Mouse (Mus musculus): ENCODE data around the gene Slc12a1.

The Slc12a1 gene

DNA sequence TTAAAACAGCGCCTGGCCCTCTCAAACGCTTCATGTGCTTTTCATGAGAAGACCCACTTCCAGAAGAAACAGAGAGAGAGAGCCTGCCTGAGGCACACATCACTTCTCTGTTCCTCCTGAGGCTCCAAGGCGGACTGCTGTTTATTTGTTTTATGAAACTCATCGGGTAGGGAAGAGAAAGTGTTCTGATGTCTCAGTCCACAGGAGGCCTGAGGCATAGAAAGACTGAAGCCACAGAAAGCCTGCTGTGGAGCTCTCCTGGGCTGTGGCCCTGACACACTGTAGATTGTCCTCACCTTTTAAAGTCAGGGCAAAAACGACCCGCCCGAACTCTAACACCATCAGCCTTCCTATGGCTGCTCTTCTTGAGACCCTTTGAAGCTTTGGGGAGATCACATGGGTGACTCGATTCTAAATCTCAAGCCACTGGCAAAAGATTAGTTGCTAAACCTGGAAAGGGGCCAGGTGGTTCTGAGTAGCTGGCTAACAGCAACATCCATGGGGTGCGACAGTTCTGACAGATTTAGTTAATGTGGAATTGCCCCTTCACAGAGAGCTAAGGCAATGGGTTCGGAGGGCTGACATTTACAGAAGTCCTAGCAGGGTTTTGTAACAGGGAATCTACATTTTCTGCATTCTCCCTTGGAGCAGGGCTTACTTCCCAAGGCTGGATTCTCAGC lies 59.7 kb downstream of the Slc12a1 start:
- DNase-seq = no peak

DNA sequence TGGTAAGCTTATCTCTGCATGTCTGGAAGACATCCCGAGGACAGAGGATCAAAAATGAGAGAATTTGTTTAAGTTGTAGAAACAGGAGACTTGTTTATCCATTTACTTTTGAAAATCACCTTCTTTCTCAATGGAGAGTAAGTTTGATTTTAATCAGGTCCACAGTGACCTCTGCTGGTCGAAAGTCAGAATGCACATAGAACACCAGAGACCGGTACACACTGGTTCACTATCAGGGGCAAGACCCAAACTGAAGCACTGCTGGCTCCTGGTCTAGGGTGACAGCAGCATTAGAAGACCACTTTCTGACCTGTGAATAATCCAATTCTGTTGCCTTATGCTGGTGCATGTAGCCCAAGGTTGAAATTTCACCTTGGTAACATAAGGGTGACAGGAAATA lies 62.3 kb downstream of the Slc12a1 start:
- DNase-seq = peak; percentile 56

DNA sequence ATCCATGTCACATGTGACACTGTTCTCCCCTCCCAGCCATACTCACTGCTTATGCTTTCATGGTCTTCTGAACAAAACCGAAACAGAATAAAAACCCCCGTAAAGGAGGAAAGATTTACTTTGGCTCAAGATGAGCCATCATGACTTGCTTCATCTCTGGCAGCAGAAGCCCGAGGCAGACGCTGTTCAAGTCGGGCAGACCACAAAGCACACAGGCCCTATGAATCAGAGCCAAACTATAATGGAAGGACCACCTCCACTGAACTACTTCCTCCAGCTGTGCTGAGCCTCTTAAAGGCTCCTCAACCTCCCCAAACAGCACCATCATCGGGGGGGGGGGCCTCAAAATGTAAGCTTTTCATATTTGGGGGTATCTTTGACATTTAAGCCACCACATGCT lies 65.0 kb downstream of the Slc12a1 start:
- DNase-seq = no peak

DNA sequence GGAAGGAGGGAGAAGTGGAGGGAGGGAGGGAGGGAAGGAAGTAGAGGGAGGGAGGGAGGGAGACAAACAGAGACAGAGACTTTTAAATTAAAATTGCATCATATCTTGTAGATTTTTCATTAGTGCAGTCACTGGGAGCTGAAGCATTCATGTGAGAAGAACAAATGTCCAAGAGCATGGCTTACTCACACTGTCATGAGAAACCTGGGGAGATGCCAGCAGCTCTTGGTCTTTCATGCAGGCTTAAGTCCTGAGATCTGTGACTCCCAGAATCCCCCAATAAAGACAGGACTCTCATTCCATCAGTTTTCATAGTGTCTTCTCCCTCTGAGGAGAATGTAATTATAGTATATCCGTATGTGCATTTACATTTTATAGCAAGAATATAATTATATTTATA lies 66.3 kb downstream of the Slc12a1 start:
- DNase-seq = no peak

DNA sequence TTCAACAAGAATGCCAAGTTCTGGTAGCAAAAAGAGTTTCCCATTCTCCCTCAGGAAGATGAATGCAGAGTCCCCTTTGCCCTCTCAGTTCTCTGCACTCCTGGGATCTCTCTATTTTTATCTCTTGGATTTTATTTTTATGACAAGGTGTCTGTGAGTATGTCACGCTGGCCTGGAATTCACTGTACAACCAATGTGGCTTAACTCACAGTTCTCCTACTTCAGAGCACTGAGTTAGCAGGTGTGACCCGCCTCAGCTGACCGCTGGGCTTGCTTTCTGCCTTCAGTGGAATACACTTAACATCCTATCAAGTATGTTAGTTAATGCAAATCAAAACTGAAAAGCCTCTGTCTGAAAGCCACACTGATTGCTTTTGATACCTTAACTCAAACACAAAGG lies 67.0 kb downstream of the Slc12a1 start:
- no peak for DNase-seq

DNA sequence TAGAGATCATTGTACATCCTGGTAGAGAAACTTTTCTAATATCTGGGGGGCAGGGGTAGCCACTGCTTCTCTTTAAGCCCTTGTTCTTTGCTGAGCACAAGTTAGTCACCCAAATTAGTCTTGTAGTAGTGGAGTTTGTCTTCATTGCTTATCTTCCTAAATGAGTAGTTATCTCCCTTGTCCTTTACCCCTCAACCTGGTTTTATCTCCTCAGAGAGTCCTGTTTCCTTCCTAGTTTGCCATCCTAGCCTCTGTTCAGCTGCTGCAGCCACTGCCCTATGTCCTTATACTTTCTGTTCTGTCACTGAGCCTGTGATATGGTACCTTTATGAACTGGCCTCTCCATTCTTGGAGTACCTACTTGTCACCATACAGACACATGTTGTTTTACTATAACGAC lies 69.4 kb downstream of the Slc12a1 start:
- no peak for DNase-seq

DNA sequence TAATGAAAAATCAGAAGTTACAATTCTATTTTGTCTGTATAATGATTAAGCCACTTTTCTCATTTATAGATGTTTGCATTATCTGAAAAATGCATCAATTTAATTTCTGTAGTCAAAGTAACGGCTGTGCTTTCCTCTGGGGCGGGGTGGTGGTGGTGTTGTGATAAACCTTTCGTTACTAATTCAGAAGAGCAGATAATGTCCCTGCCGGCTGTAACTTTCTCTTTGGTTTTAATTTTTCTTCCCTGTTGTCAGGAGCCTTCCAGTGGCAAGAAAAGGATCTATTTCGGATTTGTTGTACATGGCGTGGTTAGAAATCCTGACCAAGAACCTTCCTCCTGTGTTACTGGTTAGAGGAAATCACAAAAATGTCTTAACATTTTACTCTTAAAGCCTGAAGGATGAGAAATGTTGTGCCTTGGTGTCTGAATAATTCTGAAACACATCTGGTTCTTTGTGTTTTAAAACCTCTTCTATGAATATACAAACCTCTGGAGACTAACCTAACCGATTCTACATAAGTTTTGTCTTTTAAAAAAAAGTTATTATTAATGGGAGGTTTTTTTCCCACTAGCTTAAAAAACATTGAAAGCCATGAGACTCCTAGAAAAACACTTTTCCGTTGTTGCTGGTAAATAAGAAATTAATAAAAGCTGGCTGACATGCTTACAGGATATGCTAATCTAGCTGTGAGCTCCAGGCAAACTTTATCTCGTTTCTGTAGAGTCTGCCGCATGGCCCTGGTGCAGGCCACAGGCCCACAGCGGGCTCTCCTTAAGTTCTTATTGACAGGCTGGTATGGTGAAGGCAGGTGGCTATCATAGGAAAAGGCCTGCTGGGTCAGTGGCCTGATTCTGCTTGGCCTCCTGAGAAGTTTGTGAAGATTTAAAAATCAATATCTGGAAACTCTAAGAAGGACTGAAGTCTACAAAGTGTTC lies 76.4 kb downstream of the Slc12a1 start:
- DNase-seq = no peak

DNA sequence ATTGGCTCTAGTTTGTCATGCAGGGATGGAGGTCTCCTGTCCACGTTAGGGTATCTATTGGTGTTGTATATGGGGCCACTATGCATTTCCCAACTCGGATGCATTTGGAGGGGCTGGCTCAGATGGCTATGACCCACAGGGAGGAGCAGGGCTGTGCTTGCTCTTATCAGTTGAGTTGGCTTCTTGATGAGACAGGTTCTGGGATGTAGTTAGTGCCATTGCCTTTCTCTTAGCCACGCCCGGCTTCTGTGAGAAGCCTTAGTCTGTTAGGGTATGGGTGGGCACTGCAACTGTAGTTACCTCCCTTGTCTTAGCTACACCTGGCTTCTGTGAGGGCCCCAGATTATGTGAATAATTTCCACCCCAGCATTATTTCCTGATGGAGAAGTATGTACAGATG lies 79.9 kb downstream of the Slc12a1 start:
- DNase-seq = no peak

DNA sequence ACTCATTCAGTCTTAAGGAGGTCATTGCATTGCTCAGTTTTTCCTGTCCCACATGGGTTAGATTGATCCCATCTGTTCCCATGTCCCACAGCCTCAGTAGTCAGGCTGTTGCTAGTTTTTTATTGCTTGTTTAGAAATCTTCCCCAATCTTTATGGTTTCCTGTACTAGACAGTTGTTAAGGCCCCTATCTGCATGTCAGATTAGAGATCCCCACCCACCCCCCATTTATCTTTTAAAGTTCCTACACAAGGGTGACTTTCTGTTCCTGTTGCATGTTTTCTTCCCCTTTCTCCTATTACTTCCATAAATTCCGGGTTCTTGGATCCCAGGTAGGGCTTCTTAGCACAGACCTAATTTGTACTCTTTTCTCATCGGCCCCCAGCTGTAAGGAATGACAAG lies 81.2 kb downstream of the Slc12a1 start:
- DNase-seq = no peak

DNA sequence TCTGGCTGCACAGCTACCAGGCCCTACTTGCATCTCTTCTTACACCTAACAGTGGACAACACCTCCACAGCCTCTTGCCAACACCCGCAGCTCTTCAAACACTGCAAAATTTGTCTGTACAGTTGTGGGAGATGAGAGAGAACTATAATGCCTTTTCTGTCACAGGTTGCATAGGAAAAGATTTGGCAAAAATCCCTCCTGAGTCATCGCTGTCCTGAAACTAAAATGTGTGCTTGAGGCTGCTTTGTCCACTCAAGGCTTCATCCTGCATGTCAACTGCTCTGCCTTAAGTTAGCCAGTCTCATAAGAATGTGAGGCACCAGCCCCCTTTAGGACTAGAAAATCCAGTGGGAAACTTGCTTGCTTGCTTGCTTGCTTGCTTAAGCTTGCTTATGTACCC lies 81.7 kb downstream of the Slc12a1 start:
- no peak for DNase-seq

DNA sequence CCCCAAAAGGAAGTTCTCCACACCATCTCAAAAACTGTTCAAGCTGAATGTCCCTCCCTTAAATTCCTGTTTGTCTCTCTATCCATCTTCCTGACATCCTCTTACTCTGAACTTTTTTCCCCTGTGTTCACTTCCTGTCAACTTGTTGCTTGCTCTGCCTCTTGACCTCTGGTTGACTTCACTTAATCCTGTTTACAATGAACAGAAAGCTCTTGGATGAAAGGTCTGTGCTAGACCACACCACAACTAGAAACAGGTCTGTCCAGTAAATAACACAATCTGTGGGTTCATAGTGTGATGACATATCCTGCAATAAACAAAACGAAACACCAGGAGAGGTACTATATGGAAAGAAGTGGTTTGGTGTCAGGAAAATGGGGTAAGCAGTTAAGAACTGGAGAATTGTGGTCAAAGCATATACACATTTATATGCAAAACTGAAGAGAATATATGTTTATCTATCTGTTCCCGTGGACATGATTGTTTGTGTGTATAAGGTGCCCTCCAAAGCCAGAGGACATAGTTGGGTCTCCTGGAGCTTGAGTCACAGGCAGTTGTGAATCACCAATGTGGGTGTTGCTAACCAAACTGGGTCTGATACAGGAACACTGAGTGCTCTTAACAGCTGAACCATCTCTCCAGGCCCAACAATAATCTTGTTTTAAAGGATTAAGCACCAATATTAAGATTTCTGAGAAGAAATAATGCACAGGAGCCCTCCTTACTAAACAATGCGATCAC lies 93.4 kb downstream of the Slc12a1 start:
- DNase-seq = no peak

DNA sequence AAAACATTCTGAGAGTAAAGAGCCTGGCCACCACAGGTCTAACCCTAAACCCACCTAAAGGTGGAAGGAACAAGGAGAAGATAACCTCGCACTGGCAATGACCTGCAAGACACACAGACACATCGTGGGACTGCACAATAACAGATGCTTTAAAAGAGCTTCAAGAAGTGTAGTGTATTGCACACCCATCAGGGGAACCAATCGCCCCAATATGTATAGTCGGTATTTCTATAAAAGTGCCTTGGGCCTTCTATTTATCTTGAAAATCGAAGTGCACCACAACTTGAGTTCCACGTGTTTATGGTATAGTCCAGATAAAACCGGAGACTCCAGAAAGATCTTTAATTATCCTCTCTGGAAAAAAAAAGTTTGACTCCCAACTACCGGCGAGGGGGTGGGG lies 94.4 kb downstream of the Slc12a1 start:
- DNase-seq = no peak

DNA sequence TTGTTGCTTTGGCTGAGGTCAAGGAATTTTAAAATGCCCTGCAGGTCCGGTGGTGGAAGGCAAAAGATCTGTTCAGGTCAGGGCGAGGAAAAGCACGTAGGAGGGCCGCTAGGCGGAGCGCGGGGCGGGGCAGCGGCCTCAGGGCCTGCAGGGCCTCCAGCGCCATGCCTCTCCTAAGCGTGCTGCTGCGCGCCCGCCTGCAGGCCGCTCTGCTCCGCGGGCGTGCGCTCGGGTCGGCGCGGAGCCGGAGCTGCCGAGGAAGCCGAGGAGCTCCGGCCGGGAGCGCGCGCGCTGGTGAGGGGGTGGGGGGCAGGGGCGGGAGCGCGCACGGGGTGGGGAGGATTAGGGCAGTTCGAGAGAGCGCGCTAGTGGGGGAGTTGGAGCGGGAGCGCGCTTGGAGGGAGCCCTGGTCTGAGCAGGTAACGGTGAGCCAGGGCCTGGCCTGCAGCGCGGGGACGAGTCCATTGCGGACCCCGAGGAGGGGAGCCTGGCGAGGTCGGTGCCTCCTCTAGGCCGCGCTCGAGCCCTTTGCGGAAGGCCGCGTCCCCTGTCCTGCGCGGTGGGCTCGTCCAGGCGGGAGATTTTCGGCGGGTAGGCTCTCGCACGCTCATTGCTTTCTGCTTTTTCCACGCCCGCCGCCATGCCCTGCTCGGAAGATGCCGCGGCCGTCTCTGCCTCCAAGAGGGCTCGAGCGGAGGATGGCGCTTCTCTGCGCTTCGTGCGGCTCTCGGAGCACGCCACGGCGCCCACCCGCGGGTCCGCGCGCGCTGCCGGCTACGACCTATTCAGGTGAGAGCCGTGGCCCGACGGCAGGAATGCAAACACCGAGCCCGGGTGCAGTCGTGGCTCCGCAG lies 95.0 kb downstream of the Slc12a1 start, which contains the start of gene Dut:
Dut (plus strand) TSS at position 83 of the 854 bp plus-strand sequence.
- peak; percentile 98 for DNase-seq

DNA sequence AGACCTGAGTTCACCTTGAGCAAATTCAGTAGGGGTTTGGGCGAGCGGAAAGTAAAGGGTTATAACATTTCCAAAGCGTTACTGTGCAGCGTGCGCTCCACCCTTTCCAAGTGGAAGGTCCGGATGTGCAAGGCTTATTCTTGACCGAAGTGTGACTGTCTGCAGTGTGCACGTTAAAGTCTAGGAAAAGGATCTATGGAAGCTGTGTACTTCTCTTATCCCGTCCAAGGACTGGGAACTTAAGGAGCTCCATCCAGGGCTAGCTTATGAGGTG lies 95.6 kb downstream of the Slc12a1 start:
- no peak for DNase-seq

DNA sequence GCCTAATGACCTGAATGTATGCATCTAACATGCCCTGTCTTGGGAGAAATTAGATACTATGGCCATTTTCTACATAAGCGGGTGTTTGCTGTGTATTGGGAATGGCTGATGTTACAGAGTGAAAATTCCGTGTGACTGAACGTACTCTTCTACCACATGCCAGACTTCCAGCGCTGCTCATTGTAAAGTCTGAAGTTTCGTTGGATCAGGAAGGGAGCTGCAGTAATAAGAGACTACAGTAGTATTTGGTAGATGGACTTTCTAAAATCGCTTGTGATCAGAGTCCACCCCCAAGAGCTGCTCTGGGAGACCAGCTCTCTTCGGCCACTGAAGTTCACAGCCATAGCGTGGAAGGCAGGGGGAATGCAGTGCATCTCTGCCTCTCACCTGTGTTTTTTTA lies 96.0 kb downstream of the Slc12a1 start:
- DNase-seq = peak; percentile 10

DNA sequence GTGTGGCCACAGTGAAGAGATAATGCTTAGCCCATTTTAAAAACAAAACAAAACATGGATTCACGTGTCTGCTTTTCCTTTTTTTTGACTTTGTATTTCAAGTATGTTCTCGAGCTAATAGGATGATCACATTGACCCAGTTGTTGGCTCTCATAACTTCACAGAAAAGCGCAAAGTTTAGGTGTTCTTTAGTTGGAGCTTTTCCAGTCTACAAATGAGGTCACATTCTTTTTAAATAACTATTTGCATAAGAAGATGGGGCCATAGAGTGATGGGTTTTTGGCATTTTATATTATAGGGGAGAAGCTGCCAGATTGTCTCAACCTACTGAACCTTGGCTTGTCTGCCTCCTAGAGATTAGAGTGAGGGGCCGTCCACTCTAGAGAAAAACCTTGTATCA lies 97.0 kb downstream of the Slc12a1 start:
- DNase-seq = no peak

DNA sequence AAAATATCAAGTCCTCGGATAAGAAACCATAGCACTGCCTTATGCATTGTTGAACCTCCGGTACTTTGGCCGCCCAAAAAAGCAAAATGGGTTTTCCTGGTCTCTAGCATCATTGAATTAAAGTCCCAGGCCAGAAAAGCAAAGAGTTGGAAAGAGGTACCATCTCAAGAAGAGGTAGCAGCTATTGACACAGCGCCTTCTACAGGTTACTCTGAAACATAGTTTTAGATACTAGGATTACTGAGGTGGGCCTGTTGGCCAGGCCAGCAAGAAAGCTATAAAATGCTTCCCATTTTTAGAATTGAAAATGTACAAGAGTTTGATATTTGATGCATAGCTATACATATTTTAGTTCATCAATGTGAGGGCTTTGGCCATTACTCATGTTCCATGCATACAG lies 97.6 kb downstream of the Slc12a1 start:
- DNase-seq = no peak

DNA sequence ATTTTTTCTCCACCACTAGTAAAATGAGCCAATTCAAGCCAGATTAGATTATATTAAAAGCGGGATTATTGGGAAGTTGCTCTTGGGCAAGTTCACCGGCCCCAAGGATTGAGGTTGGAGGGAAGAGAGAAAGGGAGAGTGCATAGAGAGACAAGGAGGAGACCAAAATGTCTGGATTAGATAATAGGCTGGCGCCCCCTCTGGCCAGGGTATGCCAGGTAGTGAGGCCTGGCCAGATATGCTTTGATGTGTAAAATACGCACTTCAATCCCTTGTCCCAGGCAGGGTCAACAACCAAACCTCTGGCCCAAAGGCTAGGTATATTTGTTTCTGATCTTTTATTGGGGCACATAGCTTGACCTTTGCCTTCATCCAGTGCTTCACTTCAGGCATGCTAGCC lies 99.5 kb downstream of the Slc12a1 start:
- DNase-seq = peak; percentile 35

DNA sequence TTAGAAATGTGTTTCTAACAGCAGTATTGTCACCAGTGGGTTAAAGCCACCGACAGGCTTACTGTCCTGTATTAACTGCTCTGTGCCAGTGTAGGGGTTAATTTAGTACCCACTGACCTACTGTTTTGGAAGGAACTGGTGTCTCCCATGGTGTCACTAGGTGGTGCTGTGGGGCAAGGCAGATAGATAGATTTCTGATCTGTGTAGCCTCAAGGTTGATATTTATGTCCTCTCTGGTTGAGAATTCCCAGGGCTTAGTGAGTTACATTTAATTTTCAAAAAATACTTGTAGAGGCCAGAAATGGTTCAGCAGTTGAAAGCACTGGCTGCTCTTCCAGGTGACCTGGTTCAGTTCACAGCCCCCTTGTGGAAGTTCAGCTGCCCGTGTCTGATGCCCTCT lies 100.0 kb downstream of the Slc12a1 start:
- peak; percentile 64 for DNase-seq

DNA sequence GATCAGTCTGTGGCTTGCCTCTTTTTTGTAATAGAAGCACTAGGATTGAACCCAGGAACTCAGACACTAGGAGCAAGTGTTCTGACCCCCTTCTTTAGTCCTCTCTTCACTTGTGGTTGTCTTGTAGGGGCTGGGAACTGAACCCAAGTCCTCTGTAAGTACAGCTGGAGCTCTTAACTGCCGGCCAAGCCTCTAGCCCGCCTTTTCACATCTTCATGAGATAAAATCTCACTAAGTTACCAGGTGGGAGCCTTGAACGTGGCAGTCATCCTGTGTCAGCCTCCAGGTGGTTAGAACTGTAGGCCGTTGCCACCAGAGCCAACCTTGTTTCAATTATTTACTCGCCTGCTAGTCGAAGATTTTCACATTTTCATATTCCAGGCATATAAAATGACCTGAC lies 101.4 kb downstream of the Slc12a1 start:
- peak; percentile 28 for DNase-seq

DNA sequence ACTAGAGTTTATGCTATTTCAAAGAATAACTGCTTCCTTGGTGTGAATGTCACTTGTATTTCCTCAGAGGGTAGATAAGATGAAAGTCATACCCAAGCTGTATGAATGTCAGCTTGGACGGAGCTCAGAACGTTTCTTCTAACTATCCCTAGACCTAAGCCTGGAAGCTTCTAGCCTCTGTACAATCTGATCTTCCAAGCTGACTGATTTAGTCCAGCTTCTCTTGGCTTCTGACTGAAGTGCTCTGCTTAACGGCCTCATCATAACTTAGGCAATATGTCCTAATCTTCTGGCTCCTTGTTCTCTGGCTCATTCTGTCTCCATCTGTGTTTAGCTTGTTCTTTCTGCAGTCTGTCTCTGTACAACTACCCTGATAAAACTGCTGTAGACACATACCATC lies 102.3 kb downstream of the Slc12a1 start:
- no peak for DNase-seq

DNA sequence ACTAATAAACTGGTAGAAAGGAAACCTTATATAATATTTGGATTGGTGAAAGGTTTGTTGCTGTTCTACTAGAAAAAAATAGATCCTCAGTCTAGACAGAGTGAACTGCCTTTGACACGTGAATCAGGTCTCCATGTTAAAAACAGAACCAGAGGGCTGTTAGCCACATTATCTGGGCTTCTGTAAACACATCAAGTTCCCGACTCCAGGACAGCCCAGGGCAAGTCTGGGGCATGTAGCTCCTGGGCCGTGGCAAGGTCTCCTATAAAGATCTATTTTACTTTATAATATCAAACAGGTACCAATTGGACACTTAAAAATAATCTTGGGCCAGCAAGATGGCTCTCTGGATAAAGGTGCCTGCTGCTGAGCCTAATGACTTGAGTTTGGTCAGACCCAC lies 103.6 kb downstream of the Slc12a1 start:
- DNase-seq = no peak
